Mouse (Mus musculus) cerebellum, adult 11-12 months (tissue): ENCODE results near the gene 4930404H24Rik.

Experiments
- DNase-seq: peaks from one replicate; pipeline ENCODE4 v3.0.0; 2022

The 4930404H24Rik gene

DNA sequence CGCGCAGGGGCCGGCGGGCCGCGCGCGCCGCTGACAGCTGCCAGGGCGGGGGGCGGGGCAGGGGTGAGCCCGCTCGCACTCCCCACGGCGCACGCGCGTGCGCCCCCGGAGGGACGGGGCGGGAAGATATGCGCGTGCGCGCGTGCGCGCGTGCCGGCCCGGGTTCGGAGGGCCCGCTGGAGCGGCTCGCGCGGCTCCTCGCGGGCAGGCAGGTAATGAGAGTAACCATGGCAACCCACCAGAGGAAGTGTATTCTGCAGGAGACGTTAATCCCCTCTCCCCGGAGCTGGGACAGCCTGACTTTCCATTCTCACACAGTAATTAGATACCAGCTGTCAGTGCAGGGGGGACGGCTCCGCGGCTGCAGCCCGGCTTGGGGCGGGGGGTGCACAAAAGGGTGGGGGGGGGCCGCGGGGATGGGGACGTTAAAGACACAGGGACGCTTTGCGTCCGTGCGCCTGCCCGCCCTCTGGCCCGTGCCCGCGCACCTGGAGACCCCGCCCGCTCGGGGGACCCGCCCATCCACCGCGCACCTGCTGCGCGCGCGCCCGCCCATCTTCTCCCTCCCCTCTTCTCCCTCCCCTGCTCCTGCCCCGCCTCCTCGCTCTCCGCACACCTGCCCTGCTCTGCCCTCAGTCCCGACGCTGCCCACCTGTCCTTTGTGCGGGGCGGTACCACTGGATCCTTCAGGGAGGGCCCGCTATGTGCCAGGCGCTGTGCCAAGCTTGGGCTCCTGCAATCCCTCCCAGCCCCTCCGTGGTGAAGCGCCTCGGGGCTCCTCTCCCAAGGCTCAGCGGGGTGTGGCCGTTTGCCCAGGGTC lies at the start of gene 4930404H24Rik:
4930404H24Rik (plus strand) TSS at position 218 of the 820 bp plus-strand sequence.
- peak; percentile 89 for DNase-seq

DNA sequence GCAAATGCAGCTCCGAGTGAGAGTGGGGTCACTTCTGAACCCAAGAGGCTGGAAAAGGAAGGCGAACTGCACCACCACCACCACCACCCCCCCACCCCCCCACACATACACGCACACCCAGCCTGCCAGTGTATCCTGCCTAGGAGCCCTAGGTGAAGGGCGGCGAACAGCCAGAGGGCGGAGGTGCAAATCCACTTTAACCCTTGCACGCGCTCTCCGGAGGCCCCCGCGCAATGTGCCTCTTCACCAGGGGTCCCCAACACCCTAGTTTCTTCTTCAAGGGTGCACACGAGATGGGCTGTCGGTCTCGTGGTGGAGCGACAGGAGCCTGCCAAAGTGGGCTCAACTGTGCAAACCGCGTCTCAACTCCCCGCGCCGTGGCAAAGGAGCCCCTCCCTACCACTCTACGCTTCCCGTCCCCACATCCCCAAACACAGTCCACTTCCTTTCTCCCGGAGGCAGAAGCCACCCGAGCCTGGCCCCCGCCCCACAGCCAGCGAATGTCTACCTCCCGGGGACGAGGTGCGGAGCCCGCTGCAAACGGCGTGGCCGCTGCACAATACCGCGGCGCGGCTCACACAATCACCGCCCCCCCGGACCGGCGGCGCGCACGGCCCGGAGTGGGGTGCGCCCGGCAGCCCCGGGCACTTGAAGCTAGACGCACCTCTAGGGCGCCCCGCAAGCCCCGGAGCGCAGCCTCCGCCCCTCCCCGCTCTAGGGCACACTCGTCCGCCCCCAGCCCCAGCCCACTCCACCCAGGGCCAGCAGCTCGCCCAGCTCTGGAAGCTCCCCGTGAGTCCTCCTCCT lies 49.0 kb upstream of the 4930404H24Rik start:
- DNase-seq: no peak

- no peak for DNase-seq
These were observed 48.1 kb upstream of the 4930404H24Rik start for GRCm38 (mm10) chr2:153444254-153445136.

DNA sequence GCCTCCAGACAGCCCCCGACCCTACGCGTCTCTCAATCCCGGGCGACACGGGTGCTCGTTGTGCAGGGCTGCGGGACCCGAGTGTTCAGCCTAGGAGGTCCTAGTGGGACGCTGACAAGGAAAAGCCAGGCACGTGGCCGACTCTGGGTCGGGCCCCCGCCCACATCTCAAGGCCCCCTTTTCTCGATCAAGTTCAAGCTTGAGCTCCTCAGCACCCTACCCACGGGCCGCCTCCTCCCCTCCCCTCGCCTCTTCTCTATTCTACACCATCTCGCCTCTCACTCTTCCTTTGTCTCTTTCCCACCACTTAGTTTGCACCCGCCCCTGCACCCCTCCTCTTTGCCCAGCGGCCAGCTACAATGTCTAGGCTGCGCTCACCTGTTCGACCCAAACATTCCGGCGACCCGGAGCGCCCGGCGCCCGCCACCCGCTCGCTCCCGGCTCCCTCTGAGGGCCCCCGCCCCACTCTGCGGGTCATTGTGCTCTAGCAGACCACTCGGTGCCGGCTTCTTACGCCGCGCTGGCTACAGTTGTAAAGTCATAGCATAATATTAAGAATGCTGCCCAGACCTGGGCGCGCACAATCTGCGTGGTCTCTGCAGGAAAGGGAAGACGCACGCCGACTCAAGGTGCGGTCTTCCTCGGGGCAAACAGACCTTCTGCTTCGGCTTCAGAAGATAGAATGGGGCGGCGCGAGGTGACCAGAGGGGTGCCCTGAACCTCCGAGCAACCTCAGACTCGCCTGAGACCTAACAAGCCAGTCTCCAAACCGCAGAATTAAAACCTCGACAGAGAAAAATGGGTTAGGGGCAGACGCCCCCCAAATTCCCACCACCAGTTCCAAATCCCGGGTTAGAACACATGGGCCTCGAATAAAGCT lies 47.2 kb upstream of the 4930404H24Rik start:
- DNase-seq: no peak

DNA sequence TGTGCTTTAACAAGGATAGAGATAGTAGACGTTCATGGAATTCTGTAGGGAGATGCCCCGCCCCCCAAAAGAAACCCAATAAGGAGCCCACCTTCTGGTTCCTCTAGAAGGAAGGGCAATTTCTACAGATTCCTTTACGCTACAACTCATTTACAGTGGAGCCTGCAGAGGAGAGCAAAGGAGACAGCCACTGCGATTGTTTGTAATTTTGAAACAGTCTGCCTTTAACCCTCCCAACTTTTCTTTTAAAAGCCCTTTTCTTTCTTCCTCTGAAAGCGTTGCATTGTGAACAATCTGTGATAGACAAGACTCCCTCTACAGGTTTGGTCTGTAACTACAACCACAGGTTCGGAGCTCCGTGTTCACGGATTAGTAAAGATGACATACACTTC lies 46.6 kb upstream of the 4930404H24Rik start:
- DNase-seq: no peak

DNA sequence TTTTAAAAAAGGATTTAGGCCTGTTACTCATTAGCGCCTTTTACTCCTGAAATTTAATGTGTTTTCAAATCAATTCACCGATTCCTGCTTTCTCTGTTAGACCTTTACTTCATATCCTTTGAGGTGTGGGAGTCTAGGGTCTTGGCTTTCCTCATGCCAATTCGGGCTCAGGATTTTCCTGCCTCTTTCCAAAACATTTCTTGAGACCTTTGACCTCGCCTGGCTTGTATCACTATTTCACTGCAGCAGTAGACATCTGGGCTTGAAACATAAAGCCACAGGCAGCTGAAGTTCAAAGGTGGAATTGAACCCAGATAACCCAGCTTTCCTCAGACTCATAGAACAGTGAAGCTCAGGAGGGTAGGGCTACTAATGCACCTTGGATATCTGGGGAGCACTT lies 46.1 kb upstream of the 4930404H24Rik start:
- DNase-seq: no peak

- no peak for DNase-seq
These were observed 44.9 kb upstream of the 4930404H24Rik start for GRCm38 (mm10) chr2:153447719-153448118.

GRCm38 (mm10) chr2:153448519-153448918 lies 44.1 kb upstream of the 4930404H24Rik start:
- no peak for DNase-seq

- DNase-seq: peak; percentile 77
These were observed 38.4 kb upstream of the 4930404H24Rik start for GRCm38 (mm10) chr2:153453961-153454759.

GRCm38 (mm10) chr2:153454841-153455506 lies 37.6 kb upstream of the 4930404H24Rik start:
- DNase-seq: no peak

GRCm38 (mm10) chr2:153457467-153457866 lies 35.1 kb upstream of the 4930404H24Rik start:
- no peak for DNase-seq

DNA sequence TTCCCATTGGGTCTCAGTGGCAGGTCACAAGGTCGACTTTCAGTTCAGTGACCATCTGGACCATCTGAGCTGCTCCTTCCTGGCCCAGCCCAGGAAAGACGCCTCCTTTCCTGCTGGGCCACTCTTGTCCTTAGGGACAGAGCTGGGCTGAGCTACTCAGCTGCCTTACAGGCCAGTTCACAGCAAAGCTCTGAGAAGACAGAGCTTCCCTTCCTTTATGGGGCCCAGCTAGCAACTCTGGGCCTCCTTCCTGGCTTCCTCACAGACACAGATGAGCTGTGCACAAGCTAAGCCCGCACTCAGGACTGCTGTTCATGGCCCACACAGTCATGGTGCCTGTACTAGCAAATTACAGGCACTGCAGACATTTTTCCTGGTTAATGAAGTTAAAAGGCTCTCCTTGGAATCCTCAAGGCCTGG lies 34.6 kb upstream of the 4930404H24Rik start:
- no peak for DNase-seq

DNA sequence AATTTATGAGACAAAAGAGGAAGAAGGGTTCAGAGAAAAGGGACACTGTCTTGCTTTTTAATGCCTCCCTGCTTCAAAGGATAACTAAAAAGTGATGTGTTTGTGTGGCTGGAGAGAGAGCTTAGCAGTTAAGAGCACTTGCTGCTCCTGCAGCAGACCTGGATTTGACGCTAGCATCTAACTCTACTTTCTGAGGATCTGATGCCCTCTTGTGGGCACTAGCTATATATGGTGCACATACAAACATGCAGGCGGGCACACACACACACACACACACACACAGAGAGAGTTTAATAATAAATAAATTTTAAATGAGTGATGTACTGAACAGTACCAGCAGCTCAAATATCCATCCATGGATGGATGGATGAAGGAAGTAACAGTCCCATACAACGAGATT lies 29.3 kb upstream of the 4930404H24Rik start:
- DNase-seq: no peak

DNA sequence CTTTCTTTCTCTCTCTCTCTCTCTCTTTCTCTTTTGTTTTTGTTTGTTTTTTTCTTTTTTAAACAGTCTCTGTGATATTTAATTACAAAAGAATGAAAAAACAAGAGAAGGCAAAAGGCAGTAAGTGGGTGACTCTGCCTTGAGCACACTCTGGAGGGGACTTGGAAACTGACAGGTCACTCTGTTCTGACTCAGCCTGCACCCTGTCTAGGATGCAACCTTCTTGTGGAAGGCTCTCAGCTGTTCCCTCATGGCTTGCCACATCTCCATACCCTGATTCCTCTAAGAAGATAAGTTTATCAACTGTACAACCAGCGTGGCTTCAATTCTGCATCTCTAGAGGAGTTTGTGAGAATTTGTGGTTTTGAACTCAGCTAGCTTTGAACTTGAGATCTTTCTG lies 25.2 kb upstream of the 4930404H24Rik start:
- DNase-seq: no peak

GRCm38 (mm10) chr2:153469317-153469716 lies 23.3 kb upstream of the 4930404H24Rik start:
- no peak for DNase-seq

DNA sequence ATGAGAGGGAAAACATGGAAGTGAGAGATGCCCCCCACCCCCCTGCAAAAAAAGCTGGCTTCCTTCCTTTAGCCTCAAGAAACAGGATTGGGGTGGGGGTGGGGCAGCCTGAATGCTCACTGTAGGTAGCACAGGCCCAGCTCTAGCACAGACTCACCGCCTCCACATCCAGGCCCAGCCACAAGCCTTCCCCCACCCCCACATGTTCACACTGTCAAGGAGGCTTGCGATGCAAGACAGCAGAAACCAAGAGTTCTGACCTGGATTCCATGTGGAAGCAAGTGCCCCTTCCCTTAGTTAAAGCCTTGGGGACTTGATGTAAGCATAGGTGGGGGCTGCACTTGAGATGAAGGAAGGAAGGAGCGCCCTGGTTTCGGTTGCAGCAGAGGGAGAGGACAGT lies 22.8 kb upstream of the 4930404H24Rik start:
- no peak for DNase-seq

DNA sequence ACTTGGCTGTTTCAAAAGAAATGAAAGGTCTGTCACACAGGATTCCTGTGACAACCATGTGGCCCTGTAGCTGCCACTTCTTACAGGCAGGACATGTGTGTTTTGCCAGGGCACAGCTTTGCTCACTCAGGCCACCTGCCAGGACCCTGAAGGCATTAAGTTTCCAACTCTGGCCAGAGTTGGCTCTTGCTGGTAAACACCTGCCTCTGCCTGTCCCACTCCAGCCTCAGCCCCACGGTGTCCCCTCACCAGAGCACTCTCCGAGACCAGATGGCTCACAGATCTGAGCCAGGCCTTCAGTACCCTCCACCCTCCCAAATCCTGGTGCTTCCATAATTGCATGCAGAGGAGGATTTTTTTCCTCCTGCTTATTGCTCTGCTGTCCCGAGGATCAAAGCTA lies 21.6 kb upstream of the 4930404H24Rik start:
- DNase-seq: no peak

- no peak for DNase-seq
These were observed 17.2 kb upstream of the 4930404H24Rik start for GRCm38 (mm10) chr2:153475114-153476112.

DNA sequence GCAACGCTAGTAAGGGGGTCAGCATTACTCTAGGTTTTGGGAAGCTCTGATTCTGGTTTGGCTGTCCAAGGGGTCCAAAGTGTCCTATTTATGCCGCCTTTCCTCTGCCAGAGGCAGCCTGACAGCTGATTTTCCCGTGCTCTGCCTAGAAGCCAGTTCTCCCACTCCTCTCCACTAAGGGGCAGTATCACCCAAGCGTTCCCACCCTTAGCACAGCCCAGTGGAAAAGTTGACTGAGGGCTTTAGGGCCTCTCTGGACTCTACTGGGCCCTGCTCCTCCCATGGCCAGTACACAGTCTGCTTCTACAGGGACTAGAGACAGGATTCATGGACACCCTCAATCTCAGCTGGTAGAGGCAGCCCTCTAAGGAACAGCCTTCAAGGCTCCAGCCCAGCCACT lies 14.0 kb upstream of the 4930404H24Rik start:
- peak; percentile 62 for DNase-seq
